Mouse (Mus musculus) heart, adult 2 months (tissue): Measurements from ENCODE around the gene Phb2. TPM values are rescaled to one million over a fixed set of nuclear protein-coding genes. Genes with fewer than 3 reads are reported as not detected.
A peak's percentile ranks its signal among the peaks of the same experiment; 100 is the strongest.

Experiments
- DNase-seq, 2 experiments: peaks; one replicate each; pipeline ENCODE4 v3.0.0; 2021
- H3K27ac ChIP-seq: fragments of 200-600 bp; 2 replicates; pipeline ENCODE4 v1.8.1; 2022
- H3K27me3 ChIP-seq: fragments of 200-500 bp; 2 replicates; pipeline ENCODE4 v1.6.1; 2012; ENCODE audit warnings: mild to moderate bottlenecking, low read length, inconsistent platforms, mixed read lengths; ENCODE audit not compliant: control insufficient read depth, insufficient read depth
- H3K36me3 ChIP-seq: fragments of 200-500 bp; 2 replicates; pipeline ENCODE4 v1.6.1; 2012; ENCODE audit warnings: low read length, inconsistent platforms; ENCODE audit not compliant: control insufficient read depth, insufficient read depth
- H3K4me1 ChIP-seq: fragments of 200-500 bp; 2 replicates; pipeline ENCODE4 v1.6.1; 2011; ENCODE audit warnings: low read length; ENCODE audit not compliant: control insufficient read depth, insufficient read depth
- H3K4me3 ChIP-seq: fragments of 200-600 bp; 2 replicates; pipeline ENCODE4 v1.8.1; 2022
- H3K79me2 ChIP-seq: fragments of 200-500 bp; replicated peaks from 2 replicates; pipeline ENCODE4 v1.6.1; 2012; ENCODE audit warnings: mild to moderate bottlenecking, inconsistent platforms, low read length, moderate library complexity, mixed read lengths; ENCODE audit not compliant: control insufficient read depth, insufficient read depth
- H3K9ac ChIP-seq: fragments of 200-500 bp; 2 replicates; pipeline ENCODE4 v1.6.1; 2012; ENCODE audit warnings: low read depth, mild to moderate bottlenecking, control low read depth, inconsistent platforms, low read length, mixed read lengths
- CTCF ChIP-seq: fragments of 200-600 bp; IDR thresholded peaks from 2 replicates; pipeline ENCODE4 v1.8.1; 2022; ENCODE audit warnings: antibody characterized with exemption, mild to moderate bottlenecking, moderate library complexity
- EP300 ChIP-seq: fragments of 200-500 bp; IDR thresholded peaks from 2 replicates; pipeline ENCODE4 v1.6.1; 2011; ENCODE audit warnings: low read depth, low read length, control low read depth; ENCODE audit not compliant: insufficient read depth
- POLR2A ChIP-seq: fragments of 200-500 bp; IDR thresholded peaks from 2 replicates; pipeline ENCODE4 v1.6.1; 2011; ENCODE audit warnings: mild to moderate bottlenecking, low read depth, low read length, control low read depth; ENCODE audit not compliant: insufficient read depth
- WGBS: fragments of 180-500 bp; shearing (Covaris S2); methylation state at CpG from one replicate; pipeline ENCODE4 v1.1.7; 2018; 5-methylcytosine and 5-hydroxymethylcytosine counted together
- intact Hi-C: fragments of 180-260 bp; cut with DNase I; formaldehyde crosslinking; loops from one replicate; pipeline ENCODE4 v1.15.1; 2025
- polyA plus RNA-seq: library from polyadenylated mRNA; depleted of rRNA; stranded (reverse); fragments of >200 nt; gene quantifications from 2 replicates; pipeline ENCODE4 v1.2.3, GENCODE M21; 2012
- total RNA-seq, 2 experiments: library from RNA; stranded (reverse); gene quantifications; 2 replicates each; pipeline ENCODE4 v1.2.3; 2021

Gene Phb2
- total and polyA plus RNA-seq, 3 experiments, result 184 to 292 (median 260) TPM

- no peak overlapping the region for H3K9ac ChIP-seq
Measured at GRCm38 (mm10) chr6:124669234-124669859, 42.8 kb upstream of the Phb2 start.

GRCm38 (mm10) chr6:124670281-124670900 is 41.7 kb upstream of the Phb2 start:
- DNase-seq, result no peak
- Histone ChIP-seq H3K36me3 (no peaks in the 10 kb centered on the region), H3K4me3 (no peak overlapping the region), H3K27ac (no peak overlapping the region), H3K79me2 (no peaks in the 10 kb centered on the region; the same call in 1 of the 2 replicates), H3K4me1 (peaks cover 1% of the 10 kb centered on the region; the same call in 1 of the 2 replicates), H3K27me3 (no peaks in the 10 kb centered on the region), H3K9ac (no peak overlapping the region)
- WGBS, result 92% methylated on average over 7 of the region's 7 CpGs
- TF ChIP-seq CTCF (no peak), EP300 (no peak), POLR2A (no peak)
- intact Hi-C loops, result no loop called here

More at GRCm38 (mm10) chr6:124669234-124669859, 42.8 kb upstream of the Phb2 start:
- Histone ChIP-seq H3K27me3 (no peaks in the 10 kb centered on the region), H3K4me3 (no peak overlapping the region), H3K36me3 (no peaks in the 10 kb centered on the region), H3K27ac (no peak overlapping the region), H3K4me1 (peaks cover 1% of the 10 kb centered on the region; the same call in 1 of the 2 replicates), H3K79me2 (no peaks in the 10 kb centered on the region; the same call in 1 of the 2 replicates)
- DNase-seq, result no peak
- intact Hi-C loops, result no loop called here
- TF ChIP-seq EP300 (no peak), POLR2A (no peak), CTCF (no peak)
- 81% methylated on average over 11 of the region's 11 CpGs for WGBS

- TF ChIP-seq POLR2A (no peak), CTCF (no peak), EP300 (no peak)
- Histone ChIP-seq H3K27me3 (no peaks in the 10 kb centered on the region), H3K27ac (no peak overlapping the region), H3K4me3 (no peak overlapping the region), H3K9ac (no peak overlapping the region), H3K4me1 (peaks cover 1% of the 10 kb centered on the region; the same call in 1 of the 2 replicates), H3K36me3 (no peaks in the 10 kb centered on the region), H3K79me2 (no peaks in the 10 kb centered on the region; the same call in 1 of the 2 replicates)
- 48% methylated on average over 6 of the region's 6 CpGs for WGBS
- DNase-seq, result no peak
- intact Hi-C loops, result no loop called here
Measured at GRCm38 (mm10) chr6:124672100-124672499, 40.0 kb upstream of the Phb2 start.

- Histone ChIP-seq H3K27me3 (no peaks in the 10 kb centered on the region), H3K36me3 (no peaks in the 10 kb centered on the region), H3K79me2 (no peaks in the 10 kb centered on the region; the same call in 1 of the 2 replicates), H3K9ac (no peak overlapping the region), H3K4me3 (no peak overlapping the region), H3K4me1 (peaks cover 1% of the 10 kb centered on the region; the same call in 1 of the 2 replicates), H3K27ac (peak overlapping the region; percentile 51)
- TF ChIP-seq POLR2A (no peak), CTCF (0 out of 2 replicates have a peak, but pooled peaks have one; percentile 5), EP300 (0 out of 2 replicates have a peak, but pooled peaks have one; percentile 39)
- peak; percentile 56 to 69 for DNase-seq
- 62% methylated on average over 9 of the region's 9 CpGs for WGBS
- intact Hi-C loops, result no loop called here
Measured at GRCm38 (mm10) chr6:124673619-124674018, 38.5 kb upstream of the Phb2 start.

GRCm38 (mm10) chr6:124674591-124674990 is 37.5 kb upstream of the Phb2 start:
- intact Hi-C loops, result no loop called here
- Histone ChIP-seq H3K4me1 (peaks cover 1% of the 10 kb centered on the region; the same call in 1 of the 2 replicates), H3K9ac (no peak overlapping the region), H3K27me3 (no peaks in the 10 kb centered on the region), H3K79me2 (no peaks in the 10 kb centered on the region; the same call in 1 of the 2 replicates), H3K4me3 (no peak overlapping the region), H3K27ac (no peak overlapping the region), H3K36me3 (no peaks in the 10 kb centered on the region)
- DNase-seq, result no peak
- no peak for TF ChIP-seq POLR2A
- TF ChIP-seq EP300, result no peak
- TF ChIP-seq CTCF, result no peak
- WGBS, result 96% methylated on average over 7 of the region's 7 CpGs

GRCm38 (mm10) chr6:124676171-124676570 is 36.0 kb upstream of the Phb2 start:
- intact Hi-C loops, result no loop called here
- TF ChIP-seq EP300 (no peak), POLR2A (no peak), CTCF (no peak)
- H3K36me3 ChIP-seq, result no peaks in the 10 kb centered on the region
- no peak overlapping the region for H3K4me3 ChIP-seq
- DNase-seq, result no peak
- H3K4me1 ChIP-seq, result peaks cover 1% of the 10 kb centered on the region; the same call in 1 of the 2 replicates
- H3K27ac ChIP-seq, result no peak overlapping the region
- WGBS, result 77% methylated on average over 6 of the region's 6 CpGs
- no peaks in the 10 kb centered on the region for H3K27me3 ChIP-seq
- H3K79me2 ChIP-seq, result no peaks in the 10 kb centered on the region; the same call in 1 of the 2 replicates
- no peak overlapping the region for H3K9ac ChIP-seq
